9 mouse cellular contexts compared by ENCODE assay signal in genomic region chrX:73922550-73922882, GRCm38 (mm10). TPM values are rescaled to one million over a fixed set of nuclear protein-coding genes. Genes with fewer than 3 reads are reported as not detected.
DNase-seq lines count a peak whose midpoint lies in the region; ATAC-seq and TF ChIP-seq lines count a peak whose summit lies in the region.
"Had no signal": no experiment of that assay in that cellular context is flagged by ENCODE, and none has a peak within 500 bp of the region (broad histone marks: within the 10 kb centered on the region; RNA-seq: fewer than 3 reads in every experiment).

No protein-coding gene starts in this region.

- no peak overlapping the region for H3K9ac ChIP-seq in embryonic facial prominence, embryonic 15.5 days
- H3K9ac ChIP-seq in limb, embryonic 15.5 days: peak overlapping the region; percentile 26; the same call in 1 of the 2 replicates
- peak overlapping the region; percentile 47; the same call in 1 of the 2 replicates for H3K9ac ChIP-seq in stomach, postnatal 0 days (ENCODE audit: low read length)

- H3K9me3 ChIP-seq in embryonic facial prominence, embryonic 15.5 days (replicated peaks): no peaks in the 10 kb centered on the region
- H3K9me3 ChIP-seq in limb, embryonic 15.5 days: no peaks in the 10 kb centered on the region
- no peaks in the 10 kb centered on the region for H3K9me3 ChIP-seq in stomach, postnatal 0 days (ENCODE audit: control insufficient read depth, low read length)

- H3K4me1 ChIP-seq in embryonic facial prominence, embryonic 15.5 days: no peaks in the 10 kb centered on the region
- no peaks in the 10 kb centered on the region for H3K4me1 ChIP-seq in limb, embryonic 15.5 days
- no peaks in the 10 kb centered on the region for H3K4me1 ChIP-seq in stomach, postnatal 0 days (replicated peaks; ENCODE audit: control insufficient read depth, insufficient read depth)

- H3K4me2 ChIP-seq in embryonic facial prominence, embryonic 15.5 days (replicated peaks): peak overlapping the region; percentile 68
- H3K4me2 ChIP-seq in limb, embryonic 15.5 days: peak overlapping the region; percentile 56
- peak overlapping the region; percentile 59 for H3K4me2 ChIP-seq in stomach, postnatal 0 days (replicated peaks; ENCODE audit: low read depth)

- ATAC-seq in embryonic facial prominence, embryonic 15.5 days (ENCODE audit: insufficient number of reproducible peaks, low FRiP score, low TSS enrichment, low read depth): no peak
- ATAC-seq in limb, embryonic 15.5 days (ENCODE audit: insufficient number of reproducible peaks, low FRiP score, low TSS enrichment, low read depth): no peak
- no peak for ATAC-seq in stomach, postnatal 0 days (ENCODE audit: low FRiP score, low TSS enrichment)
- no peak for ATAC-seq in megakaryocyte-erythroid progenitor cell, adult 5-6 weeks (replicated peaks; ENCODE audit: low FRiP score, low TSS enrichment, poor library complexity, severe bottlenecking)

- peaks cover 8% of the 10 kb centered on the region; the same call in 1 of the 2 replicates for H3K36me3 ChIP-seq in embryonic facial prominence, embryonic 15.5 days
- H3K36me3 ChIP-seq in limb, embryonic 15.5 days: peaks cover 16% of the 10 kb centered on the region; the same call in 1 of the 2 replicates
- peaks cover 2% of the 10 kb centered on the region; the same call in 1 of the 2 replicates for H3K36me3 ChIP-seq in stomach, postnatal 0 days (ENCODE audit: control insufficient read depth, insufficient read depth, low read length)

- no peak for TF ChIP-seq CTCF in layer of hippocampus, adult 2 months (conservative IDR thresholded peaks at IDR 0.05)
- TF ChIP-seq CTCF in stomach, postnatal 0 days (IDR thresholded peaks at IDR 0.05; ENCODE audit: low read depth): no peak

- peak overlapping the region; percentile 72 for H3K4me3 ChIP-seq in layer of hippocampus, adult 2 months
- H3K4me3 ChIP-seq in embryonic facial prominence, embryonic 15.5 days (replicated peaks): peak overlapping the region; percentile 58
- peak overlapping the region; percentile 57 for H3K4me3 ChIP-seq in limb, embryonic 15.5 days
- H3K4me3 ChIP-seq in stomach, postnatal 0 days (ENCODE audit: low read depth, low read length): peak overlapping the region; percentile 49

- WGBS in embryonic facial prominence, embryonic 15.5 days: 71% methylated on average over 8 of the region's 8 CpGs
- WGBS in limb, embryonic 15.5 days: 75% methylated on average over 8 of the region's 8 CpGs
- 69% methylated on average over 8 of the region's 8 CpGs for WGBS in stomach, postnatal 0 days

- no peak for TF ChIP-seq EP300 in stomach, postnatal 0 days (optimal IDR thresholded peaks at IDR 0.05)

- 0 out of 2 replicates have a peak overlapping the region, but pooled peaks have one; percentile 89 for H3K27ac ChIP-seq in layer of hippocampus, adult 2 months
- H3K27ac ChIP-seq in embryonic facial prominence, embryonic 15.5 days (replicated peaks): 0 out of 2 replicates have a peak overlapping the region, but pooled peaks have one; percentile 70
- H3K27ac ChIP-seq in limb, embryonic 15.5 days: no peak overlapping the region; the same call in 1 of the 2 replicates
- H3K27ac ChIP-seq in stomach, postnatal 0 days (replicated peaks): no peak overlapping the region

- no peak for DNase-seq in layer of hippocampus, adult 2 months (ENCODE audit: low spot score in 2 of 2)
- no peak for DNase-seq in layer of hippocampus, postnatal 14 days (ENCODE audit: low spot score in 2 of 2)
- DNase-seq in stomach, postnatal 0 days (ENCODE audit: low spot score): no peak
- DNase-seq in frontal cortex, postnatal 10 days (ENCODE audit: low spot score in 2 of 2): no peak
- DNase-seq in Muller cell, postnatal 12 days (ENCODE audit: inconsistent ontology term): no peak
- DNase-seq: right cerebral cortex, postnatal 4 days had no signal

- no peaks in the 10 kb centered on the region for H3K27me3 ChIP-seq in embryonic facial prominence, embryonic 15.5 days
- H3K27me3 ChIP-seq in limb, embryonic 15.5 days: 0 out of 2 replicates have a peak, but pooled peaks cover 2% of the 10 kb centered on the region
- no peaks in the 10 kb centered on the region for H3K27me3 ChIP-seq in stomach, postnatal 0 days (ENCODE audit: control insufficient read depth, insufficient read depth, low read length)

RNA-seq across cellular contexts. Expression of gene Naa10, which starts 0.8 kb away (rescaled TPM):
- 10 to 100 TPM; 68.0 to 72.0 TPM for total RNA-seq in layer of hippocampus, adult 2 months (2021)
- total RNA-seq in layer of hippocampus, postnatal 14 days (2021): 10 to 100 TPM; 62.8 to 70.1 TPM
- polyA plus RNA-seq in embryonic facial prominence, embryonic 15.5 days (2015; fragmentation: Nextera tagmentation; extraction: Ambion mirVana): 115 and 120 TPM in 2 replicates
- polyA plus RNA-seq in limb, embryonic 15.5 days (2015; fragmentation: Nextera tagmentation; extraction: Ambion mirVana): 111 and 114 TPM in 2 replicates
- 82.6 and 88.2 TPM in 2 replicates for polyA plus RNA-seq in stomach, postnatal 0 days (2015; fragmentation: Nextera tagmentation; extraction: Ambion mirVana)
- 224 and 245 TPM in 2 replicates for total RNA-seq in megakaryocyte-erythroid progenitor cell, adult 5-6 weeks (2014; fragmentation: Nextera tagmentation)
- total RNA-seq in megakaryocyte-erythroid progenitor cell, adult 5-6 weeks (2017): 150 TPM in 2 replicates

RNA-seq across cellular contexts. Expression of gene Arhgap4, which starts 0.8 kb away (rescaled TPM):
- total RNA-seq in layer of hippocampus, adult 2 months (2021): 1 to 10 TPM; 5.3 to 7.2 TPM
- total RNA-seq in layer of hippocampus, postnatal 14 days (2021): 1 to 10 TPM; 4.1 to 5.0 TPM
- polyA plus RNA-seq in embryonic facial prominence, embryonic 15.5 days (2015; fragmentation: Nextera tagmentation; extraction: Ambion mirVana): 4.1 and 5.1 TPM in 2 replicates
- polyA plus RNA-seq in limb, embryonic 15.5 days (2015; fragmentation: Nextera tagmentation; extraction: Ambion mirVana): 3.3 and 3.6 TPM in 2 replicates
- 1.2 TPM in 2 replicates for polyA plus RNA-seq in stomach, postnatal 0 days (2015; fragmentation: Nextera tagmentation; extraction: Ambion mirVana)
- 27.6 and 32.5 TPM in 2 replicates for total RNA-seq in megakaryocyte-erythroid progenitor cell, adult 5-6 weeks (2014; fragmentation: Nextera tagmentation)
- total RNA-seq in megakaryocyte-erythroid progenitor cell, adult 5-6 weeks (2017): 13.7 and 20.1 TPM in 2 replicates

RNA-seq across cellular contexts. Expression of gene Renbp, which starts 8.1 kb away (rescaled TPM):
- total RNA-seq in layer of hippocampus, adult 2 months (2021): 1 to 10 TPM; 4.5 to 6.2 TPM
- 1 to 10 TPM; 5.5 to 6.3 TPM for total RNA-seq in layer of hippocampus, postnatal 14 days (2021)
- 33.1 and 42.3 TPM in 2 replicates for polyA plus RNA-seq in embryonic facial prominence, embryonic 15.5 days (2015; fragmentation: Nextera tagmentation; extraction: Ambion mirVana)
- 38.2 and 38.8 TPM in 2 replicates for polyA plus RNA-seq in limb, embryonic 15.5 days (2015; fragmentation: Nextera tagmentation; extraction: Ambion mirVana)
- 19.2 and 19.7 TPM in 2 replicates for polyA plus RNA-seq in stomach, postnatal 0 days (2015; fragmentation: Nextera tagmentation; extraction: Ambion mirVana)
- total RNA-seq in megakaryocyte-erythroid progenitor cell, adult 5-6 weeks (2014; fragmentation: Nextera tagmentation): 3.3 and 7.6 TPM in 2 replicates
- total RNA-seq in megakaryocyte-erythroid progenitor cell, adult 5-6 weeks (2017): 6.9 and 11.0 TPM in 2 replicates

RNA-seq across cellular contexts. Expression of gene L1cam, which starts 26.6 kb away (rescaled TPM):
- 100 to 1,000 TPM; 118 to 139 TPM for total RNA-seq in layer of hippocampus, adult 2 months (2021)
- 100 to 1,000 TPM; 213 to 217 TPM for total RNA-seq in layer of hippocampus, postnatal 14 days (2021)
- polyA plus RNA-seq in embryonic facial prominence, embryonic 15.5 days (2015; fragmentation: Nextera tagmentation; extraction: Ambion mirVana): 4.4 and 7.2 TPM in 2 replicates
- 3.9 and 4.0 TPM in 2 replicates for polyA plus RNA-seq in limb, embryonic 15.5 days (2015; fragmentation: Nextera tagmentation; extraction: Ambion mirVana)
- 3.9 and 5.8 TPM in 2 replicates for polyA plus RNA-seq in stomach, postnatal 0 days (2015; fragmentation: Nextera tagmentation; extraction: Ambion mirVana)
- not detected in 2 replicates for total RNA-seq in megakaryocyte-erythroid progenitor cell, adult 5-6 weeks (2014; fragmentation: Nextera tagmentation)
- total RNA-seq in megakaryocyte-erythroid progenitor cell, adult 5-6 weeks (2017): 0.15 and 2.0 TPM in 2 replicates

RNA-seq across cellular contexts. Expression of gene Avpr2, which starts 30.6 kb away (rescaled TPM):
- total RNA-seq in layer of hippocampus, adult 2 months (2021): not detected
- total RNA-seq in layer of hippocampus, postnatal 14 days (2021): not detected
- 0.11 and 0.16 TPM in 2 replicates for polyA plus RNA-seq in embryonic facial prominence, embryonic 15.5 days (2015; fragmentation: Nextera tagmentation; extraction: Ambion mirVana)
- 0.24 and 0.26 TPM in 2 replicates for polyA plus RNA-seq in limb, embryonic 15.5 days (2015; fragmentation: Nextera tagmentation; extraction: Ambion mirVana)
- polyA plus RNA-seq in stomach, postnatal 0 days (2015; fragmentation: Nextera tagmentation; extraction: Ambion mirVana): 0.42 and 0.67 TPM in 2 replicates
- total RNA-seq in megakaryocyte-erythroid progenitor cell, adult 5-6 weeks (2014; fragmentation: Nextera tagmentation): not detected in 2 replicates
- total RNA-seq in megakaryocyte-erythroid progenitor cell, adult 5-6 weeks (2017): not detected in 2 replicates

Comparison
In these comparisons a context has a peak if more than half of its experiments do, and no peak if none do; other contexts are left out.
1. H3K27ac ChIP-seq: peak in layer of hippocampus, adult 2 months (single experiment) and embryonic facial prominence, embryonic 15.5 days (single experiment); none in limb, embryonic 15.5 days (single experiment) and stomach, postnatal 0 days (single experiment).
2. Peak in every context shown above with its lines, with median percentiles within 50 percentile points of each other: H3K4me3 ChIP-seq and H3K4me2 ChIP-seq.